Mouse (Mus musculus): Measurements from ENCODE around the gene Boll. TPM values are rescaled to one million over a fixed set of nuclear protein-coding genes. Genes with fewer than 3 reads are reported as not detected.
"Not testable (repeated sequence)": the region's sequence is repeated elsewhere in the genome, so short reads cannot be mapped to it uniquely, and the experiment has no call there.

Boll gene
- polyA plus RNA-seq, 1 experiment from 2014 or later, result not detected

- 90% methylated on average over 2 of the region's 2 CpGs for WGBS (ENCODE audit: missing documents)
Measured at GRCm38 (mm10) chr1:55351914-55352313, 11.4 kb downstream of the Boll start.

DNA sequence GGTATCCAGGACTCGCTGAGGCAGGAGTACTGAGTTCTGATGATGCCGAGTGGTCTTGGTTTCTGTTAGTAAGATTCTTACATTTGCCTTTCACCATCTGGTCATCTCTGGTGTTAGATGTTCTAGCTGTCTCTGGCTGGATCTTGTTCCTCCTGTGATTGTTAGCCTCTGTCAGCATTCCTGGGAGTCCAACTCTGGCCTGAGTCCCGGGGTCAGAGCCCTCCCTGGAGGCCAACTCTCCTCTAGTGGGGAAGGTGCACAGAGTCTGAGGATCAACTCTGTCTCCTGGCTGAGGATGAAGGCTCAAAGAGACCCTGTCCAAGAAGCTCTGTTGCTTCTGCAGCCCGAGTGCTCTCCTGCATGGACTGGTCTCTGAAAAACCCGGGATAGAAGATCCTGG is 37.8 kb downstream of the Boll start:
- H3K79me2 ChIP-seq (ENCODE audit: inconsistent target); H3K4me3 ChIP-seq (ENCODE audit: inconsistent target); H3K36me3 ChIP-seq (ENCODE audit: inconsistent target); H3K27ac ChIP-seq: not testable (repeated sequence)
- 94% methylated on average over 5 of the region's 5 CpGs for WGBS (ENCODE audit: missing documents)

More at GRCm38 (mm10) chr1:55351914-55352313, 11.4 kb downstream of the Boll start:
- H3K4me3 ChIP-seq (ENCODE audit: inconsistent target); H3K79me2 ChIP-seq (ENCODE audit: inconsistent target); H3K27ac ChIP-seq; H3K36me3 ChIP-seq (ENCODE audit: inconsistent target): not testable (repeated sequence)

DNA sequence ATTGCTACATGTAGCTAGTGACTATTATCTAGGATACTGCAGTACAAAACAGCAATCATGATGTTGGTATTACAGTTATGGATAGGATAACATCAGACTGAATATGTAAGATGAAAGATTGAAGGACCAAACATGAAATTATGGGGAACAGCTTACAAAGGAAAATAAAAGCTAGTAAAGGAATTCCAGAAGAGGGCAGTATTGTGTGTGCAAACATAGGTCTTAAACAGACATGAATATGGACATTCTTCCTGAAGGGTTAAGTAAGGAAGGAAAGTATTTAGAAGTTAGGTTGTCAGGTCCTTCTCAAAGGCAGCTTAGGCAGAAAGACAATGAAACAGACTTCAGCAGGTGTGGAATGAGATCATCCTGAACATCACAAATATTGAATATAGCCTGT is 62.2 kb downstream of the Boll start:
- Histone ChIP-seq H3K36me3 (ENCODE audit: inconsistent target) (no peaks in the 10 kb centered on the region), H3K79me2 (ENCODE audit: inconsistent target) (no peaks in the 10 kb centered on the region), H3K4me3 (ENCODE audit: inconsistent target) (no peak overlapping the region), H3K27ac (no peak overlapping the region)

- Histone ChIP-seq H3K79me2 (ENCODE audit: inconsistent target) (no peaks in the 10 kb centered on the region), H3K36me3 (ENCODE audit: inconsistent target) (no peaks in the 10 kb centered on the region), H3K4me3 (ENCODE audit: inconsistent target) (no peak overlapping the region), H3K27ac (no peak overlapping the region)
- WGBS (ENCODE audit: missing documents), result 88% methylated on average over 9 of the region's 9 CpGs
Measured at GRCm38 (mm10) chr1:55279081-55279480, 84.2 kb downstream of the Boll start.

- no peaks in the 10 kb centered on the region for H3K79me2 ChIP-seq (ENCODE audit: inconsistent target)
- H3K27ac ChIP-seq, result no peak overlapping the region
- 83% methylated on average over 2 of the region's 2 CpGs for WGBS (ENCODE audit: missing documents)
- H3K4me3 ChIP-seq (ENCODE audit: inconsistent target), result no peak overlapping the region
- H3K36me3 ChIP-seq (ENCODE audit: inconsistent target), result no peaks in the 10 kb centered on the region
Measured at GRCm38 (mm10) chr1:55265447-55265846, 97.8 kb downstream of the Boll start.

- Histone ChIP-seq H3K36me3 (ENCODE audit: inconsistent target) (no peaks in the 10 kb centered on the region), H3K4me3 (ENCODE audit: inconsistent target) (no peak overlapping the region), H3K27ac (no peak overlapping the region), H3K79me2 (ENCODE audit: inconsistent target) (no peaks in the 10 kb centered on the region)
- 89% methylated on average over 2 of the region's 2 CpGs for WGBS (ENCODE audit: missing documents)
Measured at GRCm38 (mm10) chr1:55264385-55264784, 98.9 kb downstream of the Boll start.

DNA sequence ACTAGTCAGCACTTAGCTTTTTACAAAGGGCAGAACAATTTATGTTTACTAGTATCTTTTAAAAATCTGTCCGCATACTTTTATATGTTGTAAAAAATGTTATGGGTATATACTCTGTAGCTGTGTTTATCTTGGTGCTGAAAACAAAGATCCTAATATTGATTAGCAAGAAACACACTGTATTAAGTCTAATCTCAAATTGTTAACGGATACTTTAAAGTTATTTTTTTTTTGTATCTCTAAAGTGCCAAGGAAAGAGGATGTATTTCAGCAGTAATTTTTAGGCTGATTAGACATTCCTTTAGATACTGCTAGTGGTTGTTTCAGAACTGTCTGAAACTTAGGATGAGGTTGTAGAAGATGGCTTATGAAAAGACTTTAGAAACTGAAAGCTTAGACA is 116.9 kb downstream of the Boll start:
- WGBS (ENCODE audit: missing documents), result 89% methylated on average over 2 of the region's 2 CpGs
- Histone ChIP-seq H3K27ac (no peak overlapping the region), H3K36me3 (ENCODE audit: inconsistent target) (no peaks in the 10 kb centered on the region), H3K79me2 (ENCODE audit: inconsistent target) (peaks cover 29% of the 10 kb centered on the region), H3K4me3 (ENCODE audit: inconsistent target) (no peak overlapping the region)

- Histone ChIP-seq H3K36me3 (ENCODE audit: inconsistent target) (no peaks in the 10 kb centered on the region), H3K79me2 (ENCODE audit: inconsistent target) (peaks cover 69% of the 10 kb centered on the region), H3K27ac (no peak overlapping the region), H3K4me3 (ENCODE audit: inconsistent target) (peak overlapping the region; percentile 89; the same call in 1 of the 2 replicates)
- WGBS (ENCODE audit: missing documents), result 0% methylated on average over 1 of the region's 1 CpGs
Measured at GRCm38 (mm10) chr1:55239237-55239636, 124.0 kb downstream of the Boll start.

GRCm38 (mm10) chr1:55238496-55238895 is 124.8 kb downstream of the Boll start:
- WGBS (ENCODE audit: missing documents), result 29% methylated on average over 13 of the region's 13 CpGs
- no peak overlapping the region for H3K27ac ChIP-seq
- peaks cover 61% of the 10 kb centered on the region for H3K79me2 ChIP-seq (ENCODE audit: inconsistent target)
- H3K4me3 ChIP-seq (ENCODE audit: inconsistent target), result peak overlapping the region; percentile 89
- no peaks in the 10 kb centered on the region for H3K36me3 ChIP-seq (ENCODE audit: inconsistent target)

- Histone ChIP-seq H3K79me2 (ENCODE audit: inconsistent target) (peaks cover 53% of the 10 kb centered on the region), H3K27ac (peak overlapping the region; percentile 36; the same call in 1 of the 2 replicates), H3K36me3 (ENCODE audit: inconsistent target) (no peaks in the 10 kb centered on the region), H3K4me3 (ENCODE audit: inconsistent target) (peak overlapping the region; percentile 89)
- under 1% methylated on average over 23 of the region's 23 CpGs for WGBS (ENCODE audit: missing documents)
Measured at GRCm38 (mm10) chr1:55237643-55238161, 125.6 kb downstream of the Boll start.

- peak within 1 kb of the TSS; percentile 36 for H3K27ac ChIP-seq
- H3K36me3 ChIP-seq (ENCODE audit: inconsistent target), result no peaks in the 10 kb centered on the region
- 1% methylated on average over 77 of the region's 82 CpGs for WGBS (ENCODE audit: missing documents)
Measured at GRCm38 (mm10) chr1:55236890-55237642, 126.2 kb downstream of the Boll start, which contains the start of gene Mars2. Gene Mars2 (plus strand): TSS chr1:55237177.

DNA sequence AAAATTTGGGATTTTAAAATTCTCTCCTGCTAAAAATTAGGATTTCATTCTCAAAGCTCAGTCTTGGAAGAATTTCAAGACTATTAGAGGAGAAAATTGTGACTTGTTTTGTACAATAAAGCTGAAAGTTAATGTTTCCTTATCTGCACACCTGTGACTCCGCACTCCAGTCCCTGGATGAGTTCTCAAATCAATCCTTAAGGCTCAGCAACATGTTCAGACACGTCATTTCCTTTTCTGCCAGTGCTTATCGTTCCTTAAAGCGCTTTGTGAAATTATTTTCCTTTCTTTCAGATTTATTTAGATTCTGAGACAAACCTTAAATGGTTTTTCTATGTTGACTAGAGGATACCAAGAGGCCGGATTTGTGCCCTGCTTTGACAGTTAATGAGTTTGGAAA is 126.8 kb downstream of the Boll start:
- peaks cover 41% of the 10 kb centered on the region for H3K79me2 ChIP-seq (ENCODE audit: inconsistent target)

More at GRCm38 (mm10) chr1:55236890-55237642, 126.2 kb downstream of the Boll start, which contains the start of gene Mars2:
- Histone ChIP-seq H3K4me3 (ENCODE audit: inconsistent target) (peak within 1 kb of the TSS; percentile 89), H3K79me2 (ENCODE audit: inconsistent target) (peaks cover 47% of the 10 kb centered on the region)

GRCm38 (mm10) chr1:55234910-55235520 is 128.3 kb downstream of the Boll start:
- H3K36me3 ChIP-seq (ENCODE audit: inconsistent target), result no peaks in the 10 kb centered on the region
- WGBS (ENCODE audit: missing documents), result 80% methylated on average over 15 of the region's 16 CpGs

More for the DNA sequence above, 126.8 kb downstream of the Boll start:
- peak overlapping the region; percentile 36 for H3K4me3 ChIP-seq (ENCODE audit: inconsistent target)
- WGBS (ENCODE audit: missing documents), result 27% methylated on average over 5 of the region's 5 CpGs
- peak overlapping the region; percentile 25; the same call in 1 of the 2 replicates for H3K27ac ChIP-seq
- H3K36me3 ChIP-seq (ENCODE audit: inconsistent target), result no peaks in the 10 kb centered on the region

DNA sequence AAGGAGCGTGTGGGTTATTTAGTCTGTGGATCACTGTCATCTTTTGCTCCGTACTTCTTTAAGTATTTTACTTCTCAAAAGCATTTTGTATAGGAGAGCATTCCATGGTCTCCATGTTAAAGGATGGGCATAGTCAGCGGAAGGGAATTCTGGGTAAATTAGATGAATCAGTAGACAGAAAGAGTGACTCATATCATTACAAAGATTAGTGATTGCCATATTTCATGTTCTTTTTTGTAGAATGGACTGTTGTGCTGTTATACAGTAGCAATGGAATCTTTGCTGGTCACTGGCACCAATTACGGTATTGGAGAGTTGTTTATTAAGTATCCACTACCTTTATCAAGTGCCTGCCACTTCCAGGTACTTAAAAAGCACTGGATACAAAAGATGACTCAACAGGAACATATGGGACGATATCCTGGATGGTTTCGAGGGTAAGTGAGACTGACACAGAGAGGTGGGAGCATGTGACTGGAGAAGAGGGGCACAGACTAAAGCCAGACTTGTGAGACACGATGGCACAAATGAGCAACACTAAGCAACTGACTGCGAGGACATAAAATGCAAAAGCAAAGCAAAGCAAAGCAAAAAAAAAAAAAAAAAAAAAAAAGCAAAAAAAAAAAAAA is 134.9 kb downstream of the Boll start:
- no peaks in the 10 kb centered on the region for H3K79me2 ChIP-seq (ENCODE audit: inconsistent target)
- WGBS (ENCODE audit: missing documents), result 86% methylated on average over 8 of the region's 8 CpGs

More at GRCm38 (mm10) chr1:55234910-55235520, 128.3 kb downstream of the Boll start:
- no peak overlapping the region for H3K27ac ChIP-seq
- H3K79me2 ChIP-seq (ENCODE audit: inconsistent target), result peaks cover 26% of the 10 kb centered on the region
- H3K4me3 ChIP-seq (ENCODE audit: inconsistent target), result no peak overlapping the region

DNA sequence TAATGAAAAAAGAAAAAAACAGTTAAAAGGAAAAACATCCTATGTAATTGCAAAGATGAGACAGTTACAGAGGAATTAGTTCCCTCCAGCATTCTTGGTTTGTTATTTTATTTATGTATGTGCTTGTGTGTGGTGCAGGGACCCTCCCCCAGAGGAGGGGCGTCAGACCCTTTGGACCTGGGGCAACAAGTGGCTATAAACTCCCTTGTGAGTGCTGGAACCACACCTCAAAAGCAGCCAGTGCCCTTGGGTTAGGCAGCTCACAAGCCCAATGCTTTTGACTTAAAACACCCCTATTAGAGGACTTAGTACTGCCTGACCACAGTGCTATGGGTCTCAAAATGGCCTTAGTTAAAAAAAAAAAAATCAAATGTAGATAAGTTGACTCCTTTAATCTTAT is 135.9 kb downstream of the Boll start:
- Histone ChIP-seq H3K27ac (no peak overlapping the region), H3K4me3 (ENCODE audit: inconsistent target) (no peak overlapping the region), H3K79me2 (ENCODE audit: inconsistent target) (no peaks in the 10 kb centered on the region), H3K36me3 (ENCODE audit: inconsistent target) (no peaks in the 10 kb centered on the region)
- whole genome bisulfite sequencing (ENCODE audit: missing documents), result 50% methylated on average over 1 of the region's 1 CpGs

More for the DNA sequence above, 134.9 kb downstream of the Boll start:
- no peak overlapping the region for H3K4me3 ChIP-seq (ENCODE audit: inconsistent target)
- H3K27ac ChIP-seq, result no peak overlapping the region
- no peaks in the 10 kb centered on the region for H3K36me3 ChIP-seq (ENCODE audit: inconsistent target)

Data from macrophage (primary cell).